Mouse (Mus musculus): Measurements from ENCODE around the gene Acat2. TPM values are rescaled to one million over a fixed set of nuclear protein-coding genes. Genes with fewer than 3 reads are reported as not detected.
A peak's percentile ranks its signal among the peaks of the same experiment; 100 is the strongest.
"Not testable (repeated sequence)": the region's sequence is repeated elsewhere in the genome, so short reads cannot be mapped to it uniquely, and the experiment has no call there.

Gene Acat2
- 331 and 333 TPM in 2 replicates for polyA plus RNA-seq (2015; fragmentation: Nextera tagmentation; extraction: Ambion mirVana)

GRCm38 (mm10) chr17:12960331-12960873 lies at the start of gene Acat2:
Gene Acat2 (minus strand): TSS chr17:12960747.
- H3K9me3 ChIP-seq = no peaks in the 10 kb centered on the region
- H3K27me3 ChIP-seq = no peaks in the 10 kb centered on the region
- peaks cover 22% of the 10 kb centered on the region for H3K4me1 ChIP-seq (replicated peaks)
- under 1% methylated on average over 42 of the region's 42 CpGs for WGBS
- H3K36me3 ChIP-seq = peaks cover 18% of the 10 kb centered on the region
- peak within 1 kb of the TSS; percentile 96 for H3K27ac ChIP-seq (replicated peaks)
- peak within 1 kb of the TSS; percentile 54 for H3K9ac ChIP-seq
- peak within 1 kb of the TSS; percentile 63 for H3K4me3 ChIP-seq
- peak within 1 kb of the TSS; percentile 88 for H3K4me2 ChIP-seq
- ATAC-seq (ENCODE audit: low FRiP score, low read depth) = peak; percentile 99

DNA sequence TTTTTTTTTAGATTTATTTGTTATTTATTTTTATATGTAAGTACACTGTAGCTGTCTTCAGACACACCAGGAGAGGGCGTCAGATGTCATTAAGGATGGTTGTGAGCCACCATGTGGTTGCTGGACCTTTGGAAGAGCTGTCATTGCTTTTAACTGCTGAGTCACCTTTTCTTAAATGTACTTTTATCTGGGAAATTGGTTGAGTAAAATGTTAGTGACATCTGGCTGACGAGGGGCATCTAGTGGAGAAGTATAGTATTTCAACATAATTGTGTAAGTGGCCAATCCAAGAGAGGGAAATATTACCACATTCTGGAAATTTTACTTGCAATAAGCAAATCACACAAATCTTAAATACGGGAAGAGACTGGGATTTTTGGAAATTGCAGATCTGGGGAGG lies 49.3 kb upstream of the Acat2 start:
- WGBS = 44% methylated on average over 3 of the region's 3 CpGs
- ATAC-seq (ENCODE audit: low FRiP score, low read depth) = no peak
- H3K4me2 ChIP-seq = peak overlapping the region; percentile 91

GRCm38 (mm10) chr17:13008528-13008927 lies 48.0 kb upstream of the Acat2 start:
- Histone ChIP-seq H3K4me1 (replicated peaks) (peaks cover 18% of the 10 kb centered on the region), H3K9me3 (no peaks in the 10 kb centered on the region), H3K36me3 (peaks cover 25% of the 10 kb centered on the region), H3K27ac (replicated peaks) (peak overlapping the region; percentile 90), H3K9ac (peak overlapping the region; percentile 80), H3K27me3 (no peaks in the 10 kb centered on the region), H3K4me3 (peak overlapping the region; percentile 77), H3K4me2 (peak overlapping the region; percentile 91)
- WGBS = 1% methylated on average over 10 of the region's 10 CpGs
- no peak; the same call in 1 of the 2 replicates for ATAC-seq (ENCODE audit: low FRiP score, low read depth)

More for the DNA sequence above, 49.3 kb upstream of the Acat2 start:
- H3K9me3 ChIP-seq = no peaks in the 10 kb centered on the region
- H3K36me3 ChIP-seq = peaks cover 37% of the 10 kb centered on the region
- no peaks in the 10 kb centered on the region for H3K27me3 ChIP-seq
- peaks cover 18% of the 10 kb centered on the region for H3K4me1 ChIP-seq (replicated peaks)
- no peak overlapping the region for H3K9ac ChIP-seq
- H3K27ac ChIP-seq (replicated peaks) = no peak overlapping the region
- H3K4me3 ChIP-seq = no peak overlapping the region

- Histone ChIP-seq H3K4me2 (peak overlapping the region; percentile 91), H3K4me1 (replicated peaks) (peaks cover 18% of the 10 kb centered on the region), H3K4me3 (peak overlapping the region; percentile 77), H3K9me3 (no peaks in the 10 kb centered on the region), H3K27ac (replicated peaks) (peak overlapping the region; percentile 90), H3K27me3 (no peaks in the 10 kb centered on the region), H3K9ac (peak overlapping the region; percentile 80), H3K36me3 (peaks cover 18% of the 10 kb centered on the region)
- peak; percentile 97 for ATAC-seq (ENCODE audit: low FRiP score, low read depth)
- WGBS = under 1% methylated on average over 76 of the region's 76 CpGs
Measured at GRCm38 (mm10) chr17:13007730-13008425, 47.3 kb upstream of the Acat2 start.

- ATAC-seq (ENCODE audit: low FRiP score, low read depth) = no peak
- Histone ChIP-seq H3K9ac (peak overlapping the region; percentile 80; the same call in 1 of the 2 replicates), H3K4me3 (peak overlapping the region; percentile 77), H3K27ac (replicated peaks) (peak overlapping the region; percentile 90; the same call in 1 of the 2 replicates), H3K27me3 (no peaks in the 10 kb centered on the region), H3K4me1 (replicated peaks) (peaks cover 18% of the 10 kb centered on the region), H3K36me3 (peaks cover 9% of the 10 kb centered on the region), H3K4me2 (peak overlapping the region; percentile 91), H3K9me3 (no peaks in the 10 kb centered on the region)
- WGBS = 58% methylated on average over 5 of the region's 5 CpGs
Measured at GRCm38 (mm10) chr17:13006984-13007383, 46.4 kb upstream of the Acat2 start.

DNA sequence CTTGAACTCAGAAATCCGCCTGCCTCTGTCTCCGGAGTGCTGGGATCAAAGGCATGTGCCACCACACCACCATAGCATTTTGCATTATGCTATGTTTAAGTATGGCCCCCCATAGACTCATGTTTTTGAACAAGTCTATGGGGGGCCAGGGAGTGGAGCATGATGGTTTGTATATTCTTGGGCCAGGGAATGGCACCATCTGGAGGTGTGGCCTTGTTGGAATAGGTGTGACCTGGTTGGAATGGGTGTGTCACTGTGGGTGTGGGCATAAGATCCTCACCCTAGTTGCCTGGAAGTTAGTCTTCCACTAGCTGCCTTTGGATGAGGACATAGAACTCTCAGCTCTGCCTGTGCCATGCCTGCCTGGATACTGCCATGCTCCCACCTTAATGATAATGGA lies 46.0 kb upstream of the Acat2 start, which contains the start of gene Sod2:
Sod2 (plus strand) TSS at position 301 of the 400 bp plus-strand sequence.
- 93% methylated on average over 2 of the region's 2 CpGs for WGBS
- not testable (repeated sequence) for H3K27me3 ChIP-seq

DNA sequence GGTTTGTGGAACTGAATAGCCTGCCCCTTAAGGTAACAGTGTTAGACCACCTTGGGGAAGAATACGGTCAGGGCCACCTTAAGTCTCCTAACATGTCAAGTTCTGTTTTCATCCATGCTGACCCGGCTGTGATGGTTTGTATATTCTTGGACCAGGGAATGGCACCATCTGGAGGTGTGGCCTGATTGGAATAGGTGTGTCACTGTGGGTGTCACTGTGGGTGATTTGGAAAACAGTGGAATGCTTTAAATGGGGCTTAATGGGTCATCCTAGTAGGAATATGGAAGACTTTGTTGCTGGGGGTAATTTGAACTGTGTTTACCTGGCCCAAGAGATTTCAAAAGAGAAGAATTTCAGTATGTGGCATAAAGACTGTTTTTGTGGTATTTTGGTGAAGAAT lies 43.9 kb upstream of the Acat2 start:
- 79% methylated on average over 2 of the region's 2 CpGs for WGBS
- H3K27me3 ChIP-seq; H3K4me2 ChIP-seq; H3K4me3 ChIP-seq; H3K4me1 ChIP-seq (replicated peaks); H3K27ac ChIP-seq (replicated peaks); H3K9ac ChIP-seq; H3K9me3 ChIP-seq; H3K36me3 ChIP-seq; ATAC-seq (ENCODE audit: low FRiP score, low read depth): not testable (repeated sequence)

More for the DNA sequence above, 46.0 kb upstream of the Acat2 start, which contains the start of gene Sod2:
- H3K9me3 ChIP-seq; H3K36me3 ChIP-seq; ATAC-seq (ENCODE audit: low FRiP score, low read depth): not testable (repeated sequence)
- Histone ChIP-seq H3K9ac (peak within 1 kb of the TSS; percentile 80), H3K4me3 (peak within 1 kb of the TSS; percentile 77), H3K27ac (replicated peaks) (peak within 1 kb of the TSS; percentile 90), H3K4me2 (peak within 1 kb of the TSS; percentile 91), H3K4me1 (replicated peaks) (peaks cover 18% of the 10 kb centered on the region)

- H3K27ac ChIP-seq (replicated peaks); H3K4me1 ChIP-seq (replicated peaks); H3K27me3 ChIP-seq; H3K36me3 ChIP-seq; ATAC-seq (ENCODE audit: low FRiP score, low read depth); H3K4me2 ChIP-seq; H3K9me3 ChIP-seq; H3K4me3 ChIP-seq; H3K9ac ChIP-seq: not testable (repeated sequence)
- 91% methylated on average over 5 of the region's 5 CpGs for WGBS
Measured at GRCm38 (mm10) chr17:13002243-13002642, 41.7 kb upstream of the Acat2 start.

DNA sequence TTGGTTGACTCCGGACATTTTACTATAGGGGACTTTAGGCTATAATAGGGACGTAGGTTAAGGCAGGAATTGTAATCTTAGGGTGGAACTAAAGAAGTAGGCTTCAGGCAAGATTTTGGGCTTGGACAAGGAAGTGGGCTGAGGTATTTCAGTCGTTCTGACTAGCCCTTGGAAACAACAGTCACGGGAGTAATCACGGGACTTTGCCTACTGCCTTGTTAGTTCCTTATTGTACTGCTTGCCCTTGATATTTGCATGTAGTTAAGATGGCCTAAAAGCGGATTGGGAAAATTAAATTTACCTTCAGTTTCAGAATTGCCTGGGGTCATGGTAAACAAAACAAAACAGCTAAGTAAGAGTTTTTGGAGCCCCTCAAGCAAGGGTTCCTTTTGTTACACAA lies 38.5 kb upstream of the Acat2 start:
- 78% methylated on average over 6 of the region's 6 CpGs for WGBS
- no peaks in the 10 kb centered on the region for H3K4me1 ChIP-seq (replicated peaks)
- no peaks in the 10 kb centered on the region for H3K27me3 ChIP-seq
- H3K9ac ChIP-seq = no peak overlapping the region
- H3K27ac ChIP-seq (replicated peaks) = no peak overlapping the region
- no peaks in the 10 kb centered on the region for H3K9me3 ChIP-seq
- H3K4me3 ChIP-seq = no peak overlapping the region
- ATAC-seq (ENCODE audit: low FRiP score, low read depth) = no peak
- H3K4me2 ChIP-seq = no peak overlapping the region
- no peaks in the 10 kb centered on the region for H3K36me3 ChIP-seq

DNA sequence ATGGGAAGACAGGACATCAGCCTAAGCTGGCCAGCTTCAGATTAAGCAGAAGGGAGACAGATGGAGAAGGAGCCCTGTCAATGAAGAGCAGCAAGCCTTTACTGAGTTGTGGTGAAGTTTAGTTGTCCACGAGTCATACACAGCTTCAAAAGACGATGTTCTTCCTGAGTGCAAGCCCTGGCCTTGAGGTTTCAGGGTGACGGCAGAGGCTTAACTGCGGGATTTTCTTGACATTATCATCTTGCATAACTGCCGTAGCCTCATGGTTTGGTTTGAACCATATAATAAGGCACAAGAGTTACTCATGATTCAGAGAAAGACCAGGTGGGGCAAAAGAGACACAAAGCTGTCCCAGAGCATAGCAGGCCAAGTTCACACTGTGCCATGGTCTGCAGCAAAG lies 37.3 kb upstream of the Acat2 start:
- ATAC-seq (ENCODE audit: low FRiP score, low read depth) = no peak
- H3K36me3 ChIP-seq = no peaks in the 10 kb centered on the region
- no peak overlapping the region for H3K4me2 ChIP-seq
- 89% methylated on average over 5 of the region's 5 CpGs for WGBS
- no peak overlapping the region for H3K27ac ChIP-seq (replicated peaks)
- H3K4me1 ChIP-seq (replicated peaks) = peaks cover 6% of the 10 kb centered on the region; the same call in 1 of the 2 replicates
- no peaks in the 10 kb centered on the region for H3K27me3 ChIP-seq
- H3K4me3 ChIP-seq = no peak overlapping the region
- H3K9ac ChIP-seq = no peak overlapping the region
- H3K9me3 ChIP-seq = no peaks in the 10 kb centered on the region

DNA sequence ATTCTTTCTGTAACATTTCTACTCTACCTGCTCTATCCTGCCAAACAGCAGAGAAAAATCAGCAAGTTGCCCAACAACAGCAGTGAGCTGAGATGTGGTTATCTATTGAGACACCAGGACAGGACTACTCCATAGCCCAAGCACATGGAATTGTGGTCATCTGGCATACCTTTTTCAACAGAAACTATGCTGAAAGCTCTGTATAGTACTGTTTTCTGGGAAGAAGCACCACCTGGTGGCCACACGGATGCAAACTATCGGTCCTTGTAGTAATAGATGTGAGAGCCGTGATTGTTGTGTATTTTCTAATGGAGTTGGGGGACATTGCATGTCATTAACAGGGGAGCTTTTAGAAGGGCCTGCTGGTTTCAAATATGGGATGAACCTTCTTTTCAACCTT lies 35.8 kb upstream of the Acat2 start:
- Histone ChIP-seq H3K4me1 (replicated peaks) (peaks cover 7% of the 10 kb centered on the region; the same call in 1 of the 2 replicates), H3K9me3 (no peaks in the 10 kb centered on the region), H3K4me2 (no peak overlapping the region), H3K9ac (no peak overlapping the region), H3K36me3 (no peaks in the 10 kb centered on the region), H3K27me3 (no peaks in the 10 kb centered on the region), H3K4me3 (no peak overlapping the region), H3K27ac (replicated peaks) (no peak overlapping the region)
- ATAC-seq (ENCODE audit: low FRiP score, low read depth) = no peak
- 15% methylated on average over 3 of the region's 3 CpGs for WGBS

GRCm38 (mm10) chr17:12994069-12994468 lies 33.5 kb upstream of the Acat2 start, which contains the start of gene Wtap:
Gene Wtap (minus strand): TSS chr17:12994169.
- peak within 1 kb of the TSS; percentile 75 for H3K4me2 ChIP-seq
- H3K9me3 ChIP-seq = no peaks in the 10 kb centered on the region
- WGBS = 83% methylated on average over 1 of the region's 1 CpGs
- H3K27ac ChIP-seq (replicated peaks) = peak within 1 kb of the TSS; percentile 100
- no peak for ATAC-seq (ENCODE audit: low FRiP score, low read depth)
- H3K4me3 ChIP-seq = peak within 1 kb of the TSS; percentile 96
- H3K9ac ChIP-seq = peak within 1 kb of the TSS; percentile 98
- no peaks in the 10 kb centered on the region for H3K36me3 ChIP-seq
- H3K4me1 ChIP-seq (replicated peaks) = peaks cover 24% of the 10 kb centered on the region
- H3K27me3 ChIP-seq = no peaks in the 10 kb centered on the region

All from hindbrain, embryonic 15.5 days (tissue).